Mouse (Mus musculus): ENCODE results near the gene Zdhhc6. TPM values are rescaled to one million over a fixed set of nuclear protein-coding genes. Genes with fewer than 3 reads are reported as not detected.

Zdhhc6 gene
- total RNA-seq, 1 experiment from 2014 or later = 39.2 TPM

- peak; percentile 67 for DNase-seq
Measured at GRCm38 (mm10) chr19:55257656-55258375, 58.0 kb downstream of the Zdhhc6 start.

- no peak for DNase-seq
Measured at GRCm38 (mm10) chr19:55256156-55256555, 59.7 kb downstream of the Zdhhc6 start.

GRCm38 (mm10) chr19:55254513-55255016 lies 61.3 kb downstream of the Zdhhc6 start:
- DNase-seq = peak; percentile 57

- peak; percentile 82 for DNase-seq
Measured at GRCm38 (mm10) chr19:55253570-55254441, 62.0 kb downstream of the Zdhhc6 start.

GRCm38 (mm10) chr19:55253239-55253569 lies 62.6 kb downstream of the Zdhhc6 start:
- no peak for DNase-seq

- DNase-seq = no peak
Measured at GRCm38 (mm10) chr19:55251383-55252124, 64.3 kb downstream of the Zdhhc6 start, which contains the start of gene Acsl5. Gene Acsl5 (plus strand): TSS chr19:55251938.

- peak; percentile 20 for DNase-seq
Measured at GRCm38 (mm10) chr19:55250451-55250850, 65.4 kb downstream of the Zdhhc6 start.

- no peak for DNase-seq
Measured at GRCm38 (mm10) chr19:55247991-55248520, 67.8 kb downstream of the Zdhhc6 start.

GRCm38 (mm10) chr19:55247563-55247962 lies 68.3 kb downstream of the Zdhhc6 start:
- DNase-seq = no peak

- DNase-seq = peak; percentile 87
Measured at GRCm38 (mm10) chr19:55244791-55245231, 71.0 kb downstream of the Zdhhc6 start.

GRCm38 (mm10) chr19:55241186-55241645 lies 74.6 kb downstream of the Zdhhc6 start, which contains the start of gene Gucy2g:
Gene Gucy2g (minus strand): TSS chr19:55241236.
- no peak for DNase-seq

- no peak for DNase-seq
Measured at GRCm38 (mm10) chr19:55239766-55240426, 75.9 kb downstream of the Zdhhc6 start.

GRCm38 (mm10) chr19:55236564-55236963 lies 79.3 kb downstream of the Zdhhc6 start:
- DNase-seq = no peak

- DNase-seq = peak; percentile 26
Measured at GRCm38 (mm10) chr19:55236026-55236425, 79.8 kb downstream of the Zdhhc6 start.

GRCm38 (mm10) chr19:55232136-55232535 lies 83.7 kb downstream of the Zdhhc6 start:
- DNase-seq = peak; percentile 84

GRCm38 (mm10) chr19:55231081-55231480 lies 84.8 kb downstream of the Zdhhc6 start:
- no peak for DNase-seq

- DNase-seq = no peak
Measured at GRCm38 (mm10) chr19:55227135-55227534, 88.7 kb downstream of the Zdhhc6 start.

- no peak for DNase-seq
Measured at GRCm38 (mm10) chr19:55226621-55227020, 89.2 kb downstream of the Zdhhc6 start.

- no peak for DNase-seq
Measured at GRCm38 (mm10) chr19:55222268-55222667, 93.6 kb downstream of the Zdhhc6 start.

Data from adrenal gland, postnatal 14 days (tissue).